Mouse (Mus musculus): ENCODE data around the gene Gm17545. TPM values are rescaled to one million over a fixed set of nuclear protein-coding genes. Genes with fewer than 3 reads are reported as not detected.

Gm17545 gene
- polyA plus RNA-seq, 1 experiment from 2014 or later, result not detected

DNA sequence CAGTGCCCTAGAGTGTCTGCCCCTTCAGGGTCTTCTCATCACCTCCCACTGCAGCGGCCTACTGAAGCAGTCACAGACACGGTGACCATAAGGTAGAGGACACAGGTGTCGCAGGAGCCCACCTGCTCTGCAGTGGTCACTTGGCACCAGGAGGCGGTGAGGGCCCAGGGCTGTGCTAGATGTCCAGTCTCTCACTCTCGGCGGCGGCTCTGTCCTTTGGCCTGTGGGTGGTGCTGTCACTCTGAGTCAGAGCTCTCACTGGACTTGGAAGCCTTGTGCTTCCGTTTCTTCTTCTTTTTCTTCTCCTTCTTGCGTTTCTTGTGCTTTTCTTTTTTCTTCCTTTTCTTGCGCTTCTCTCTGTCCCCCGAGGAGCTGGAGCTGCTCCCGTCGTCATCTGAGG, 5.7 kb upstream of the Gm17545 start:
- Histone ChIP-seq H3K9me3 (no peaks in the 10 kb centered on the region), H3K4me2 (replicated peaks) (no peak overlapping the region), H3K4me3 (no peak overlapping the region), H3K36me3 (peaks cover 82% of the 10 kb centered on the region), H3K4me1 (no peaks in the 10 kb centered on the region), H3K27ac (no peak overlapping the region), H3K9ac (no peak overlapping the region), H3K27me3 (no peaks in the 10 kb centered on the region)
- no peak for ATAC-seq (ENCODE audit: low FRiP score, low read depth)
- WGBS, result 86% methylated on average over 13 of the region's 13 CpGs

DNA sequence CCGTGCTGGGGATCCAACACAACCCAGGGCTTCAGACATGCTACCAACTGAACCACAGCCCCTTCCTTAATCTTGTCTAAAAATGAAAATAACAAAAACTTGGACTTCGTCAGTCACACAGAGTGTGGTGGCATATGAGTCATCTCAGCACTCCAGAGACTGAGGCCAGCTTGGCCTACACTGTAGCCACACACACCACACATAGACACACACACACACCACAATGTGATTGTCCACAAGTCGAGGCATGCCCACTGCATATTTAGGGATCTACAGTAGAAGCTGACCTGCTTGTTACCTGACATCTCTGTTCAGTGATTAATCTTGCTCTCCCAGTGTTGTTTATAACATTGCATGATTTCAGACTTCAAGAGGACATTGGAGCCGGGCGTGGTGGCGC, 4.9 kb upstream of the Gm17545 start:
- 93% methylated on average over 6 of the region's 6 CpGs for WGBS

GRCm38 (mm10) chr9:22452697-22453096, 1.4 kb upstream of the Gm17545 start:
- Histone ChIP-seq H3K9ac (no peak overlapping the region), H3K4me2 (replicated peaks) (no peak overlapping the region), H3K27me3 (no peaks in the 10 kb centered on the region), H3K4me3 (no peak overlapping the region), H3K9me3 (no peaks in the 10 kb centered on the region), H3K27ac (no peak overlapping the region), H3K36me3 (peaks cover 99% of the 10 kb centered on the region), H3K4me1 (no peaks in the 10 kb centered on the region)
- no peak for ATAC-seq (ENCODE audit: low FRiP score, low read depth)
- 91% methylated on average over 10 of the region's 10 CpGs for WGBS

More for the DNA sequence above, 4.9 kb upstream of the Gm17545 start:
- Histone ChIP-seq H3K4me2 (replicated peaks) (no peak overlapping the region), H3K36me3 (peaks cover 90% of the 10 kb centered on the region), H3K27ac (no peak overlapping the region), H3K9ac (no peak overlapping the region), H3K4me3 (no peak overlapping the region), H3K27me3 (no peaks in the 10 kb centered on the region), H3K9me3 (no peaks in the 10 kb centered on the region), H3K4me1 (no peaks in the 10 kb centered on the region)
- ATAC-seq (ENCODE audit: low FRiP score, low read depth), result no peak

GRCm38 (mm10) chr9:22453501-22453924, 577 bp upstream of the Gm17545 start:
- Histone ChIP-seq H3K9me3 (no peaks in the 10 kb centered on the region), H3K36me3 (peaks cover 95% of the 10 kb centered on the region), H3K4me3 (no peak overlapping the region), H3K9ac (no peak overlapping the region), H3K27ac (no peak overlapping the region), H3K27me3 (no peaks in the 10 kb centered on the region), H3K4me2 (replicated peaks) (no peak overlapping the region), H3K4me1 (no peaks in the 10 kb centered on the region)
- WGBS, result 94% methylated on average over 10 of the region's 10 CpGs
- ATAC-seq (ENCODE audit: low FRiP score, low read depth), result no peak

GRCm38 (mm10) chr9:22455041-22455440, 951 bp downstream of the Gm17545 start:
- ATAC-seq (ENCODE audit: low FRiP score, low read depth), result no peak
- peaks cover 80% of the 10 kb centered on the region for H3K36me3 ChIP-seq
- H3K27me3 ChIP-seq, result no peaks in the 10 kb centered on the region
- no peak overlapping the region for H3K27ac ChIP-seq
- H3K4me3 ChIP-seq, result no peak overlapping the region
- no peak overlapping the region for H3K4me2 ChIP-seq (replicated peaks)
- no peaks in the 10 kb centered on the region for H3K9me3 ChIP-seq
- 0 out of 2 replicates have a peak, but pooled peaks cover 3% of the 10 kb centered on the region for H3K4me1 ChIP-seq
- H3K9ac ChIP-seq, result no peak overlapping the region

- ATAC-seq (ENCODE audit: low FRiP score, low read depth), result no peak
Observed at GRCm38 (mm10) chr9:22457142-22457835, 3.2 kb downstream of the Gm17545 start.

DNA sequence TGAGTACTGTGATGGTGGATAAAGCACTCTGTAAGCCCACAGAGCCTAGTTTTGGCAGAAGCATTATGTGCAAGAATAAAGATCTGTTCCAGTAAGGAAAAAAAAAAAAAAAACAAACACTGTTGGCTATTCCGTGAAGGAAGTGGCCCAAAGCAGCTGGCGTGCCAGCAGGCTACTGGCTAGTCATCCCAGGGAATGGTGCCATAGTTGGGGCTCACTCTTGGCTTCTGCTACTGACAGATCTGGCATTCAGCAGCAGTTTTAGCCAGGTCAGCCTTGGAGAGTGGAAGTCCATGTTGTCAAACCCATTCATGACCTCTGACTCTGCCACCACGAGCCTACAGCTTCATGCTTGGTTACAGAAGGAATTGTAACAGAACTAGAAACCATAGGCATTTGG, 7.9 kb downstream of the Gm17545 start:
- 92% methylated on average over 3 of the region's 3 CpGs for WGBS
- no peak overlapping the region for H3K9ac ChIP-seq
- H3K27me3 ChIP-seq, result no peaks in the 10 kb centered on the region
- 0 out of 2 replicates have a peak, but pooled peaks cover 6% of the 10 kb centered on the region for H3K4me1 ChIP-seq
- H3K4me2 ChIP-seq (replicated peaks), result no peak overlapping the region
- H3K9me3 ChIP-seq, result no peaks in the 10 kb centered on the region
- ATAC-seq (ENCODE audit: low FRiP score, low read depth), result no peak
- H3K27ac ChIP-seq, result no peak overlapping the region
- H3K36me3 ChIP-seq, result peaks cover 55% of the 10 kb centered on the region
- no peak overlapping the region for H3K4me3 ChIP-seq

More at GRCm38 (mm10) chr9:22457142-22457835, 3.2 kb downstream of the Gm17545 start:
- H3K4me1 ChIP-seq, result 0 out of 2 replicates have a peak, but pooled peaks cover 3% of the 10 kb centered on the region
- WGBS, result 89% methylated on average over 11 of the region's 11 CpGs
- no peaks in the 10 kb centered on the region for H3K27me3 ChIP-seq
- no peak overlapping the region for H3K9ac ChIP-seq
- H3K36me3 ChIP-seq, result peaks cover 75% of the 10 kb centered on the region
- no peak overlapping the region for H3K4me2 ChIP-seq (replicated peaks)
- H3K9me3 ChIP-seq, result no peaks in the 10 kb centered on the region
- H3K4me3 ChIP-seq, result no peak overlapping the region
- no peak overlapping the region for H3K27ac ChIP-seq

- no peak for ATAC-seq (ENCODE audit: low FRiP score, low read depth)
- no peak overlapping the region for H3K9ac ChIP-seq
- WGBS, result 96% methylated on average over 5 of the region's 5 CpGs
Observed at GRCm38 (mm10) chr9:22466212-22466611, 12.1 kb downstream of the Gm17545 start.

GRCm38 (mm10) chr9:22467371-22468169, 13.5 kb downstream of the Gm17545 start:
- H3K4me1 ChIP-seq, result peaks cover 8% of the 10 kb centered on the region; the same call in 1 of the 2 replicates
- peak overlapping the region; percentile 87 for H3K27ac ChIP-seq
- H3K27me3 ChIP-seq, result no peaks in the 10 kb centered on the region
- H3K36me3 ChIP-seq, result peaks cover 26% of the 10 kb centered on the region
- H3K4me3 ChIP-seq, result peak overlapping the region; percentile 90
- WGBS, result under 1% methylated on average over 73 of the region's 73 CpGs
- no peaks in the 10 kb centered on the region for H3K9me3 ChIP-seq
- peak overlapping the region; percentile 93 for H3K9ac ChIP-seq
- peak; percentile 74 for ATAC-seq (ENCODE audit: low FRiP score, low read depth)
- H3K4me2 ChIP-seq (replicated peaks), result peak overlapping the region; percentile 74

More at GRCm38 (mm10) chr9:22466212-22466611, 12.1 kb downstream of the Gm17545 start:
- Histone ChIP-seq H3K27me3 (no peaks in the 10 kb centered on the region), H3K4me3 (no peak overlapping the region), H3K36me3 (peaks cover 35% of the 10 kb centered on the region), H3K4me1 (peaks cover 8% of the 10 kb centered on the region; the same call in 1 of the 2 replicates), H3K4me2 (replicated peaks) (no peak overlapping the region), H3K9me3 (no peaks in the 10 kb centered on the region), H3K27ac (no peak overlapping the region)

DNA sequence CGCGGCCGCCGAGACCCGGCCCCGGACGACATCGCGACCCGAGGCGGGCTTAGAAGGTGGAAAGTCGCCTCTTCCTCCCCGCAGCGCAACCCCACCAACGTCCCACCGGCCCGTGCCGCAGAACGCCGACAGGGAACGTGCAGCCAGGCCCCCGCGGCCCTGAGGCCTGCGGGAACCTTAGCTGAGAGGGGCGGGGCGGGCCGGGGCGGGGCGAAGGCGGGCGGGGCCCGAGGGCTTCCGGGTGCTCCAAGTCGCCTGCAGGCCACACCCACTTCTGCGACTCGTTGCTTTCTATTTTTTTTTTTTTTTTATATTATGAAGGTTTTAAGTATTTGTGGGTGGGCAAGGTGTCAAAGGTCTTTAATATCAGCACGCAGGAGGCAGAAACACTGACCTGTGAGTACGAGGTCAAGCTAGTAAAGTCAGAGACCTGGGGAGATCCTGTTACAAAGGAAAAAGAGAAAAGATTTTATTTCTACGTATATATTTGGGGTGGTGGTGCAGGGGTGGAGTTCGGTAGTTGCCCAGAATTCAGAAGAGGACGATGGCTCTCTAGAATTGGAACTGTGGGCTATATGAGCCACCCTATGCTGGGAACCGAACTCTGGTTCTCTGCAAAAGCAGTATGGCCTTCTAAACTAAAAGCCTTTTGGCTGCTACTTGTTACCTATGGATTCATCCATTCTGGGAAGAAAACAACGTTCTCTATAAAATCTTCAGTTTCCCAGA, 14.2 kb downstream of the Gm17545 start:
- WGBS, result 3% methylated on average over 39 of the region's 43 CpGs
- peak overlapping the region; percentile 74 for H3K4me2 ChIP-seq (replicated peaks)
- H3K4me3 ChIP-seq, result peak overlapping the region; percentile 90
- H3K4me1 ChIP-seq, result peaks cover 8% of the 10 kb centered on the region; the same call in 1 of the 2 replicates
- no peaks in the 10 kb centered on the region for H3K27me3 ChIP-seq
- no peaks in the 10 kb centered on the region for H3K9me3 ChIP-seq
- peaks cover 21% of the 10 kb centered on the region for H3K36me3 ChIP-seq
- peak; percentile 90 for ATAC-seq (ENCODE audit: low FRiP score, low read depth)
- H3K9ac ChIP-seq, result peak overlapping the region; percentile 93
- peak overlapping the region; percentile 87 for H3K27ac ChIP-seq

- H3K9me3 ChIP-seq, result no peaks in the 10 kb centered on the region
- no peak overlapping the region for H3K9ac ChIP-seq
- WGBS, result 83% methylated on average over 8 of the region's 8 CpGs
- ATAC-seq (ENCODE audit: low FRiP score, low read depth), result no peak
- H3K36me3 ChIP-seq, result peaks cover 17% of the 10 kb centered on the region
- H3K4me2 ChIP-seq (replicated peaks), result no peak overlapping the region
- peaks cover 8% of the 10 kb centered on the region; the same call in 1 of the 2 replicates for H3K4me1 ChIP-seq
- H3K27ac ChIP-seq, result no peak overlapping the region
- no peaks in the 10 kb centered on the region for H3K27me3 ChIP-seq
- no peak overlapping the region for H3K4me3 ChIP-seq
Observed at GRCm38 (mm10) chr9:22468899-22469259, 14.8 kb downstream of the Gm17545 start.

GRCm38 (mm10) chr9:22469643-22470042, 15.6 kb downstream of the Gm17545 start, which contains the start of gene Rp9:
TSS of gene Rp9 (minus strand) at chr9:22469743.
- ATAC-seq (ENCODE audit: low FRiP score, low read depth), result no peak
- H3K4me1 ChIP-seq, result peaks cover 8% of the 10 kb centered on the region; the same call in 1 of the 2 replicates
- 86% methylated on average over 3 of the region's 3 CpGs for WGBS
- no peaks in the 10 kb centered on the region for H3K27me3 ChIP-seq
- peak within 1 kb of the TSS; percentile 21; the same call in 1 of the 2 replicates for H3K9ac ChIP-seq
- H3K4me2 ChIP-seq (replicated peaks), result peak within 1 kb of the TSS; percentile 74
- peaks cover 11% of the 10 kb centered on the region for H3K36me3 ChIP-seq
- no peak within 1 kb of the TSS for H3K27ac ChIP-seq
- H3K4me3 ChIP-seq, result peak within 1 kb of the TSS; percentile 90
- H3K9me3 ChIP-seq, result no peaks in the 10 kb centered on the region

All from limb, embryonic 13.5 days (tissue).